Mouse (Mus musculus) megakaryocyte-erythroid progenitor cell, adult 5-6 weeks (primary cell): ENCODE measurements around the gene Pitpnb. TPM values are rescaled to one million over a fixed set of nuclear protein-coding genes. Genes with fewer than 3 reads are reported as not detected.

Source experiments
- ATAC-seq: replicated peaks from 2 replicates; pipeline ENCODE4 v1.8.0; 2016; ENCODE audit warnings: mild to moderate bottlenecking, inconsistent platforms; ENCODE audit not compliant: severe bottlenecking, poor library complexity, low FRiP score, low TSS enrichment
- total RNA-seq, 2 experiments: library from RNA; stranded (forward) in 1 of 2; stranded (reverse) in 1 of 2; fragments of 200-1000, 215-1000 nt in 1 of 2; fragments of >200 nt in 1 of 2; fragmentation: Nextera tagmentation in 1 of 2; gene quantifications; 2 replicates each; pipeline ENCODE4 v1.2.3; 2014 to 2017

Gene Pitpnb
- total RNA-seq, 2 experiments from 2014 or later = 24.2 to 59.5 TPM

- ATAC-seq = peak; percentile 28; the same call in 1 of the 2 replicates
Observed at GRCm38 (mm10) chr5:111393346-111394197, 63.0 kb downstream of the Pitpnb start.

GRCm38 (mm10) chr5:111394198-111395053 is 63.9 kb downstream of the Pitpnb start:
- ATAC-seq = no peak

- no peak for ATAC-seq
Observed at GRCm38 (mm10) chr5:111395771-111396170, 65.2 kb downstream of the Pitpnb start.

GRCm38 (mm10) chr5:111396199-111396598 is 65.6 kb downstream of the Pitpnb start:
- ATAC-seq = no peak

GRCm38 (mm10) chr5:111398471-111398870 is 67.9 kb downstream of the Pitpnb start:
- ATAC-seq = no peak

- ATAC-seq = no peak
Observed at GRCm38 (mm10) chr5:111399271-111399670, 68.7 kb downstream of the Pitpnb start.

GRCm38 (mm10) chr5:111401879-111402650 is 71.5 kb downstream of the Pitpnb start:
- ATAC-seq = no peak

- ATAC-seq = no peak
Observed at GRCm38 (mm10) chr5:111402651-111402996, 72.1 kb downstream of the Pitpnb start.

GRCm38 (mm10) chr5:111404721-111405120 is 74.2 kb downstream of the Pitpnb start:
- no peak for ATAC-seq

GRCm38 (mm10) chr5:111408470-111409105 is 78.0 kb downstream of the Pitpnb start:
- no peak for ATAC-seq

- ATAC-seq = no peak; the same call in 1 of the 2 replicates
Observed at GRCm38 (mm10) chr5:111409412-111410044, 79.0 kb downstream of the Pitpnb start.

GRCm38 (mm10) chr5:111410665-111411064 is 80.1 kb downstream of the Pitpnb start:
- ATAC-seq = no peak

- ATAC-seq = peak; percentile 78
Observed at GRCm38 (mm10) chr5:111414192-111414591, 83.6 kb downstream of the Pitpnb start.

- ATAC-seq = no peak
Observed at GRCm38 (mm10) chr5:111414770-111415249, 84.2 kb downstream of the Pitpnb start.

GRCm38 (mm10) chr5:111415575-111415974 is 85.0 kb downstream of the Pitpnb start:
- ATAC-seq = no peak

GRCm38 (mm10) chr5:111416048-111416447 is 85.5 kb downstream of the Pitpnb start:
- ATAC-seq = no peak

GRCm38 (mm10) chr5:111416591-111417374 is 86.2 kb downstream of the Pitpnb start, which contains the start of gene Mn1:
TSS of gene Mn1 (plus strand) at chr5:111417362.
- 0 out of 2 replicates have a peak, but pooled peaks have one; percentile 39 for ATAC-seq
